Mouse (Mus musculus) granulocyte monocyte progenitor cell, adult 5-6 weeks (primary cell): ENCODE results near the gene Fam171a2. TPM values are rescaled to one million over a fixed set of nuclear protein-coding genes. Genes with fewer than 3 reads are reported as not detected.

Experiments used
- ATAC-seq: replicated peaks from 2 replicates; pipeline ENCODE4 v1.8.0; 2016; ENCODE audit warnings: mild to moderate bottlenecking, moderate TSS enrichment, inconsistent platforms; ENCODE audit not compliant: poor library complexity, severe bottlenecking
- total RNA-seq, 2 experiments: library from RNA; stranded (forward) in 1 of 2; stranded (reverse) in 1 of 2; fragments of 200-712, 200-1000 nt in 1 of 2; fragments of >200 nt in 1 of 2; fragmentation: Nextera tagmentation in 1 of 2; gene quantifications; 2 replicates each; pipeline ENCODE4 v1.2.3; 2014 to 2017

Fam171a2 gene
- total RNA-seq, 2 experiments from 2014 or later, result not detected

- ATAC-seq, result peak; percentile 25
Observed at GRCm38 (mm10) chr11:102437120-102438061, 10.1 kb downstream of the Fam171a2 start.

- ATAC-seq, result no peak
Observed at GRCm38 (mm10) chr11:102436471-102436790, 11.1 kb downstream of the Fam171a2 start.

GRCm38 (mm10) chr11:102435754-102436470, 11.6 kb downstream of the Fam171a2 start:
- ATAC-seq, result no peak

GRCm38 (mm10) chr11:102434816-102435705, 12.4 kb downstream of the Fam171a2 start:
- no peak for ATAC-seq

- ATAC-seq, result 0 out of 2 replicates have a peak, but pooled peaks have one; percentile 11
Observed at GRCm38 (mm10) chr11:102434406-102434805, 13.1 kb downstream of the Fam171a2 start.

GRCm38 (mm10) chr11:102433866-102434265, 13.6 kb downstream of the Fam171a2 start:
- ATAC-seq, result no peak

GRCm38 (mm10) chr11:102432896-102433295, 14.6 kb downstream of the Fam171a2 start:
- ATAC-seq, result no peak

- peak; percentile 47 for ATAC-seq
Observed at GRCm38 (mm10) chr11:102432115-102432843, 15.2 kb downstream of the Fam171a2 start.

- ATAC-seq, result no peak
Observed at GRCm38 (mm10) chr11:102431728-102432114, 15.8 kb downstream of the Fam171a2 start.

- ATAC-seq, result peak; percentile 21
Observed at GRCm38 (mm10) chr11:102431018-102431645, 16.4 kb downstream of the Fam171a2 start.

GRCm38 (mm10) chr11:102430121-102431017, 17.1 kb downstream of the Fam171a2 start, which contains the start of gene Grn:
Gene Grn, plus strand, starts transcription at chr11:102430315.
- peak; percentile 47 for ATAC-seq

GRCm38 (mm10) chr11:102429551-102429950, 17.9 kb downstream of the Fam171a2 start:
- ATAC-seq, result no peak

- peak; percentile 17 for ATAC-seq
Observed at GRCm38 (mm10) chr11:102428981-102429540, 18.4 kb downstream of the Fam171a2 start.

- peak; percentile 31 for ATAC-seq
Observed at GRCm38 (mm10) chr11:102425555-102426316, 21.7 kb downstream of the Fam171a2 start.

- no peak for ATAC-seq
Observed at GRCm38 (mm10) chr11:102424666-102425065, 22.8 kb downstream of the Fam171a2 start.

GRCm38 (mm10) chr11:102421559-102421958, 25.9 kb downstream of the Fam171a2 start:
- ATAC-seq, result no peak

GRCm38 (mm10) chr11:102418887-102419286, 28.6 kb downstream of the Fam171a2 start:
- no peak for ATAC-seq
